Mouse (Mus musculus): ENCODE results near the gene Ampd3. TPM values are rescaled to one million over a fixed set of nuclear protein-coding genes. Genes with fewer than 3 reads are reported as not detected.

Ampd3 gene
- polyA plus RNA-seq, 1 experiment from 2014 or later, result 9.4 TPM

DNA sequence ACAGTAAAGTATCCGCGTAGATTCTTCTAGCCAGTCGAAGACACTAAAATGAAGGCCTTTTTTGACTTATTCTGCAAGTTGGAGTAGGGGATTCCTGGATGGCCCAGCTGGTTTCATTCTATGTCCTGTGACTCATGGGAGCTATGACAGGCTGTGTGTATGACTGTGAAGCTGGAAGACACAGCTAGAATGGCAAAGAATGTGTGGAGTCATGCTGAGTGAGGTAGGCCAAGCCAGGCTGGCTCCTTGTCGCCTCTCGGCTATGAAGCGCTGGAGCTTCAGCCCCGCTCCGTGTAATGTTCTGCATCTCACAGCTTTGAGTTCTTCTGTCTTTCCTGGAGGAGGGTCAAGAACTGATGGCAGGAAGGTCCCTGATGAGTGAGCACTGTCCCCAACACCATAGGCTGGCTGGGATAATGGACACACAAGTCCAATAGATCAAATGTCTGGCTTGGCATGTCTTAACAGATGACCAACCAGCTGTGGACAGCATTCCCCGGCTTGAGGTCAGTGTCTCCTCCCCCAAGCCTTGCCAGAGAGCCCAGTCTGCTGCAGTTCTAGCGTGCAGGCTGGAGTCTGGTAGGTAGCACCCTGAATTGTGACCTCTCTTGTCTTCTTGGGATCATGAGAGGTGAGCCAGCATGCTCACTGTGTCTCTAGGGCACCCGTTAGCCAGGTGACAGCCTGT, 29.9 kb downstream of the Ampd3 start:
- Histone ChIP-seq H3K27me3 (replicated peaks) (no peaks in the 10 kb centered on the region), H3K36me3 (no peaks in the 10 kb centered on the region; the same call in 1 of the 2 replicates), H3K4me1 (replicated peaks) (0 out of 2 replicates have a peak, but pooled peaks cover 9% of the 10 kb centered on the region), H3K9me3 (replicated peaks) (no peaks in the 10 kb centered on the region), H3K4me2 (no peak overlapping the region), H3K4me3 (no peak overlapping the region), H3K9ac (no peak overlapping the region), H3K27ac (ENCODE audit: poor library complexity, severe bottlenecking) (no peak overlapping the region)
- 77% methylated on average over 11 of the region's 11 CpGs for WGBS
- no peak for ATAC-seq (ENCODE audit: insufficient number of reproducible peaks, low FRiP score)

GRCm38 (mm10) chr7:110801028-110801427, 33.0 kb downstream of the Ampd3 start:
- Histone ChIP-seq H3K36me3 (peaks cover 7% of the 10 kb centered on the region), H3K9ac (no peak overlapping the region), H3K4me2 (no peak overlapping the region), H3K27ac (ENCODE audit: poor library complexity, severe bottlenecking) (no peak overlapping the region), H3K27me3 (replicated peaks) (no peaks in the 10 kb centered on the region), H3K4me1 (replicated peaks) (0 out of 2 replicates have a peak, but pooled peaks cover 7% of the 10 kb centered on the region), H3K9me3 (replicated peaks) (no peaks in the 10 kb centered on the region), H3K4me3 (no peak overlapping the region)
- under 1% methylated on average over 4 of the region's 4 CpGs for WGBS
- no peak for ATAC-seq (ENCODE audit: insufficient number of reproducible peaks, low FRiP score)

GRCm38 (mm10) chr7:110803131-110803530, 35.1 kb downstream of the Ampd3 start:
- no peak for ATAC-seq (ENCODE audit: insufficient number of reproducible peaks, low FRiP score)
- WGBS, result 90% methylated on average over 10 of the region's 10 CpGs
- H3K9me3 ChIP-seq (replicated peaks), result no peaks in the 10 kb centered on the region
- H3K36me3 ChIP-seq, result peaks cover 7% of the 10 kb centered on the region
- no peak overlapping the region for H3K9ac ChIP-seq
- H3K27me3 ChIP-seq (replicated peaks), result no peaks in the 10 kb centered on the region
- no peak overlapping the region for H3K4me2 ChIP-seq
- no peak overlapping the region for H3K27ac ChIP-seq (ENCODE audit: poor library complexity, severe bottlenecking)
- H3K4me3 ChIP-seq, result no peak overlapping the region
- peaks cover 9% of the 10 kb centered on the region for H3K4me1 ChIP-seq (replicated peaks)

GRCm38 (mm10) chr7:110804266-110804665, 36.3 kb downstream of the Ampd3 start:
- Histone ChIP-seq H3K36me3 (peaks cover 7% of the 10 kb centered on the region), H3K4me3 (no peak overlapping the region), H3K9ac (no peak overlapping the region), H3K27ac (ENCODE audit: poor library complexity, severe bottlenecking) (no peak overlapping the region), H3K4me1 (replicated peaks) (peaks cover 5% of the 10 kb centered on the region), H3K27me3 (replicated peaks) (no peaks in the 10 kb centered on the region), H3K4me2 (no peak overlapping the region), H3K9me3 (replicated peaks) (no peaks in the 10 kb centered on the region)
- 64% methylated on average over 3 of the region's 3 CpGs for WGBS
- ATAC-seq (ENCODE audit: insufficient number of reproducible peaks, low FRiP score), result no peak

GRCm38 (mm10) chr7:110807460-110808030, 39.5 kb downstream of the Ampd3 start:
- Histone ChIP-seq H3K9me3 (replicated peaks) (no peaks in the 10 kb centered on the region), H3K4me1 (replicated peaks) (peaks cover 5% of the 10 kb centered on the region), H3K27me3 (replicated peaks) (no peaks in the 10 kb centered on the region), H3K4me2 (no peak overlapping the region), H3K27ac (ENCODE audit: poor library complexity, severe bottlenecking) (no peak overlapping the region), H3K36me3 (peaks cover 17% of the 10 kb centered on the region), H3K9ac (no peak overlapping the region), H3K4me3 (no peak overlapping the region)
- 87% methylated on average over 13 of the region's 13 CpGs for WGBS
- ATAC-seq (ENCODE audit: insufficient number of reproducible peaks, low FRiP score), result no peak

DNA sequence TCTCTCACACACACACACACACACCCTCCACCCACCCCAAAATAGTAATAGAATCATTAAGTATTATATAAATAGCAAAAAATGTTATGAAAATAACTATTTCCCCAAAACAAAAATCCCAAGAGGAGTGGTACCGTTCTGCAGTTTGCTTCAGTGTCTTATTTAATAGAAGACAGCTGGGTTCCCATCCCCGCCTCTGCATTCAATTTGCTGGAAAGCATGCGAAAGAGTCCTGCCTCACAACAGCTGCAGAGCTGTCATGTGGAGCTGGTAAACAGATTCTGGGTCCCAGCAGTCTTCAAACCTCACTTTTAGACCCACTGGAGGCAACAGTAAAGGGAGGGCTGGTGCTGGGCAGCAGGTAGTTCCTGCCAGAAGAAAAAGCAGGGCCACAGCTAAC, 41.0 kb downstream of the Ampd3 start:
- H3K27ac ChIP-seq (ENCODE audit: poor library complexity, severe bottlenecking), result no peak overlapping the region

DNA sequence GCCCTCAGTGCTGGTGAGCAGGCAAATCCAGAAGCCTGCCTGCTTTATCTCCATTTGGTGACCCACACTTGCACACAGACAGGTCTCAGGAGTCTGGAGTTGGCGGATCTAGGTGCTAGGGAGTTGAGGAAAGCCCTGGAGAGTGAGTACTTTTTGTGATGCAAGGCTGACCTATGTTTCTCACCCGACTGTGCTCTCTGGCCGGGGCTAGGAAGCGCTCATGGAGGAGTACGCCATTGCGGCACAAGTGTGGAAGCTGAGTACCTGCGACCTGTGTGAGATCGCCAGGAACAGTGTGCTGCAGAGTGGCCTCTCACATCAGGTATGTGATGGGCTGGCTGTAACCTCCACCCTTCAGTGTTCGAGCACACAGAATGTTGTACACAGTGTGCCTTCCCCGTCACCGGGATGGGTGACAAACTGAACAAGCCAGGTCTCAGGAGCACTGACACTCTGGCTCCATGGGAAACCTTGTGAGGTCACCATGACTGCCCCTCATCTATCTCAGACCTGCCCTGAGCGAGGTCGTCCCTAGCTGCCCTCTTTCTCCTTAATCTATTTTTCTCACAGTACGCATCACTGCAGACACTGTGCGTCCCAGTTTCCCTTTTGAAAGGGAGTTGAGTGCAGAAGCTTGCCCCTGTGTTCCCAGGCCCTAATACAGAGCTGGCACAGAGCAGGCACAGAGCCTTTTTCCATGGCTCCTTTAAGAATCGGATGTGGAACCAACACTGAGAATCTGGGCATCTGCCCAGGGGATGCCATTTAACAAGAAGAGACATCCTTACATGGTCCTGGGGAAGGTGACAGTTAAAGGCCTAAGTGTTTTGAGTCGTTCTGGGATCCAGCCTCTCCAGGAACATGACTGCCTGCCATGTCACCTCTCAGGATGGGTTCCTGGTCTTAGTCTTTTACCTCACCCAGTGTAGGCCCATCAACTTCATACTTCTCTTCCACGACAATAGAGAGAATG, 41.9 kb downstream of the Ampd3 start:
- no peak overlapping the region for H3K4me2 ChIP-seq
- no peak overlapping the region for H3K4me3 ChIP-seq
- no peaks in the 10 kb centered on the region for H3K27me3 ChIP-seq (replicated peaks)
- peaks cover 16% of the 10 kb centered on the region for H3K36me3 ChIP-seq
- no peak for ATAC-seq (ENCODE audit: insufficient number of reproducible peaks, low FRiP score)
- H3K4me1 ChIP-seq (replicated peaks), result peaks cover 5% of the 10 kb centered on the region
- WGBS, result 81% methylated on average over 18 of the region's 18 CpGs
- no peaks in the 10 kb centered on the region for H3K9me3 ChIP-seq (replicated peaks)
- no peak overlapping the region for H3K9ac ChIP-seq
- H3K27ac ChIP-seq (ENCODE audit: poor library complexity, severe bottlenecking), result no peak overlapping the region

More for the DNA sequence above, 41.0 kb downstream of the Ampd3 start:
- 68% methylated on average over 3 of the region's 3 CpGs for WGBS
- Histone ChIP-seq H3K4me3 (no peak overlapping the region), H3K4me2 (no peak overlapping the region), H3K9ac (no peak overlapping the region), H3K36me3 (peaks cover 22% of the 10 kb centered on the region), H3K27me3 (replicated peaks) (no peaks in the 10 kb centered on the region), H3K9me3 (replicated peaks) (no peaks in the 10 kb centered on the region), H3K4me1 (replicated peaks) (peaks cover 5% of the 10 kb centered on the region)
- no peak for ATAC-seq (ENCODE audit: insufficient number of reproducible peaks, low FRiP score)

DNA sequence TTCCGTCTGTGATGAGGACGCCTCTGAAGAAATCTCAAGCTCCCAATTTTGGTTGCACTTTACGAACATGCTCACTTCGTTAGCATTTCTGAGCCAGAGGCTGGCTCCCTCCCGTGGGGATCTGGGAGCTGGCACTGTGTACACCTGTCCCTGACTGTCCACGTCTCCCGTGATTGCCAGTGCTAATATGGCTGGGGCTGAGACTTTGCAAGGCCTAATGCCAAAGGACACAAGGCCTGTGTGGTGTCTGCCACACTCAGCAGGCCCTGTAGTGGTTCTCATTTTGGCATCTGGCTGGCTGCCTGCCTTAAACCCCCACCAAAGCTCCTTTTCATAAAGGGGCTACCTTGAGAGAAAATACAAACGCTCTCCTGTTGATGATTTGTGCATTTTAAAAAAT, 43.0 kb downstream of the Ampd3 start:
- Histone ChIP-seq H3K9me3 (replicated peaks) (no peaks in the 10 kb centered on the region), H3K36me3 (peaks cover 17% of the 10 kb centered on the region), H3K4me1 (replicated peaks) (peaks cover 5% of the 10 kb centered on the region), H3K27me3 (replicated peaks) (no peaks in the 10 kb centered on the region), H3K4me2 (no peak overlapping the region), H3K4me3 (no peak overlapping the region), H3K27ac (ENCODE audit: poor library complexity, severe bottlenecking) (no peak overlapping the region), H3K9ac (no peak overlapping the region)
- ATAC-seq (ENCODE audit: insufficient number of reproducible peaks, low FRiP score), result no peak
- 86% methylated on average over 8 of the region's 8 CpGs for WGBS

GRCm38 (mm10) chr7:110811529-110811928, 43.5 kb downstream of the Ampd3 start:
- Histone ChIP-seq H3K9me3 (replicated peaks) (no peaks in the 10 kb centered on the region), H3K36me3 (peaks cover 17% of the 10 kb centered on the region), H3K4me2 (no peak overlapping the region), H3K4me1 (replicated peaks) (peaks cover 5% of the 10 kb centered on the region), H3K27me3 (replicated peaks) (no peaks in the 10 kb centered on the region), H3K27ac (ENCODE audit: poor library complexity, severe bottlenecking) (0 out of 2 replicates have a peak overlapping the region, but pooled peaks have one; percentile 4), H3K4me3 (no peak overlapping the region), H3K9ac (0 out of 2 replicates have a peak overlapping the region, but pooled peaks have one; percentile 1)
- no peak for ATAC-seq (ENCODE audit: insufficient number of reproducible peaks, low FRiP score)
- WGBS, result 73% methylated on average over 5 of the region's 5 CpGs

DNA sequence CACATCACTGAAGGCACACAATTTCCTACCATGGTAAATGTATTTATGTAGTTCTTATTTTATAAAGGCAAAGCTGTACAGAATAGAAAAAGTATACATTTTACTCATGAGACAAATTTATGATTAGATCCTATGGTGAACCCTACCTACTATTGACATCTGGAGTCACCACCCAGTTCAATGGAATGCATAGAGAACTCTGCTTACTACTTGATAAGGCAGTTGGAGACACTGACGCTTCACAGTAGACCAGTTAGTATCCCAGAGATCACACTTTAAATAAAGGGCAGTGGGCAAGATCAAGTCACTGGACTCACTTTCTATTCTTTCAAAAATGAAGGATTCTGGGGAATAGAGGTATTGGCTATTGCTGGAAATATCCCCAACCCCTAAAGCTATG, 46.0 kb downstream of the Ampd3 start:
- H3K9ac ChIP-seq, result no peak overlapping the region
- WGBS, result 61% methylated on average over 1 of the region's 1 CpGs
- peaks cover 22% of the 10 kb centered on the region for H3K36me3 ChIP-seq
- H3K4me3 ChIP-seq, result no peak overlapping the region
- peaks cover 11% of the 10 kb centered on the region for H3K4me1 ChIP-seq (replicated peaks)
- no peak for ATAC-seq (ENCODE audit: insufficient number of reproducible peaks, low FRiP score)
- no peaks in the 10 kb centered on the region for H3K27me3 ChIP-seq (replicated peaks)
- H3K27ac ChIP-seq (ENCODE audit: poor library complexity, severe bottlenecking), result no peak overlapping the region
- no peak overlapping the region for H3K4me2 ChIP-seq
- no peaks in the 10 kb centered on the region for H3K9me3 ChIP-seq (replicated peaks)

GRCm38 (mm10) chr7:110816037-110816436, 48.0 kb downstream of the Ampd3 start:
- Histone ChIP-seq H3K4me2 (no peak overlapping the region), H3K27me3 (replicated peaks) (no peaks in the 10 kb centered on the region), H3K4me1 (replicated peaks) (peaks cover 29% of the 10 kb centered on the region), H3K27ac (ENCODE audit: poor library complexity, severe bottlenecking) (no peak overlapping the region), H3K9me3 (replicated peaks) (no peaks in the 10 kb centered on the region), H3K9ac (no peak overlapping the region), H3K4me3 (no peak overlapping the region), H3K36me3 (peaks cover 20% of the 10 kb centered on the region)
- WGBS, result 69% methylated on average over 5 of the region's 5 CpGs
- no peak for ATAC-seq (ENCODE audit: insufficient number of reproducible peaks, low FRiP score)
